Mouse (Mus musculus): ENCODE measurements at regions not wholly inside any gene's neighbourhood (a gene's known extent, or its start where the extent isn't known, plus 50 kb on each side); places are given as distances from the start of the nearest gene placed in this dataset.
A peak's percentile ranks its signal among the peaks of the same experiment; 100 is the strongest.

- DNase-seq, result no peak
Observed at GRCm38 (mm10) chr15:41154551-41155151, 1020.5 kb downstream of the 9330182O14Rik start.

GRCm38 (mm10) chr15:41155169-41155638 lies 1021.0 kb downstream of the 9330182O14Rik start:
- DNase-seq, result peak; percentile 37

- no peak for DNase-seq
Observed at GRCm38 (mm10) chr15:41157802-41158201, 1023.6 kb downstream of the 9330182O14Rik start.

- DNase-seq, result no peak
Observed at GRCm38 (mm10) chr15:41162268-41162667, 1028.1 kb downstream of the 9330182O14Rik start.

GRCm38 (mm10) chr15:41162793-41163192 lies 1028.6 kb downstream of the 9330182O14Rik start:
- DNase-seq, result peak; percentile 30

- peak; percentile 4 for DNase-seq
Observed at GRCm38 (mm10) chr15:41163643-41164358, 1029.6 kb downstream of the 9330182O14Rik start.

GRCm38 (mm10) chr15:41165534-41165933 lies 1031.4 kb downstream of the 9330182O14Rik start:
- peak; percentile 39 for DNase-seq

- DNase-seq, result no peak
Observed at GRCm38 (mm10) chr15:41190792-41191191, 1056.6 kb downstream of the 9330182O14Rik start.

GRCm38 (mm10) chr15:41193240-41193639 lies 1059.1 kb downstream of the 9330182O14Rik start:
- DNase-seq, result peak; percentile 12

GRCm38 (mm10) chr15:41223801-41224200 lies 1089.6 kb downstream of the 9330182O14Rik start:
- DNase-seq, result no peak

- DNase-seq, result no peak
Observed at GRCm38 (mm10) chr15:41232406-41233060, 1098.4 kb downstream of the 9330182O14Rik start.

All from kidney, adult 11 months (tissue).